Mouse (Mus musculus) intestine, postnatal 0 days (tissue): ENCODE measurements around the gene Sprr1b. TPM values are rescaled to one million over a fixed set of nuclear protein-coding genes. Genes with fewer than 3 reads are reported as not detected.
"Not testable (repeated sequence)": the region's sequence is repeated elsewhere in the genome, so short reads cannot be mapped to it uniquely, and the experiment has no call there.

Experiments used
- ATAC-seq: fragments of 200-750 bp; cut with Nextera tagmentation; 2 replicates; pipeline ENCODE4 v1.8.0; 2017; ENCODE audit warnings: mild to moderate bottlenecking, moderate TSS enrichment, moderate library complexity
- H3K27ac ChIP-seq: fragments of 300-500 bp; sonication (generic); 2 replicates; pipeline ENCODE4 v1.5.1; 2014; ENCODE audit warnings: mild to moderate bottlenecking, low read depth, low read length, moderate library complexity
- H3K27me3 ChIP-seq: fragments of 300-500 bp; sonication (generic); replicated peaks from 2 replicates; pipeline ENCODE4 v1.6.1; 2014; ENCODE audit warnings: low read length, mixed read lengths; ENCODE audit not compliant: control insufficient read depth, insufficient read depth
- H3K36me3 ChIP-seq: fragments of 300-500 bp; sonication (generic); 2 replicates; pipeline ENCODE4 v1.6.1; 2014; ENCODE audit warnings: mild to moderate bottlenecking, moderate library complexity; ENCODE audit not compliant: control insufficient read depth, insufficient read depth
- H3K4me1 ChIP-seq: fragments of 300-500 bp; sonication (generic); replicated peaks from 2 replicates; pipeline ENCODE4 v1.6.1; 2014; ENCODE audit warnings: antibody characterized with exemption, low read length, mixed read lengths; ENCODE audit not compliant: control insufficient read depth, insufficient read depth
- H3K4me2 ChIP-seq: fragments of 300-500 bp; sonication (generic); replicated peaks from 2 replicates; pipeline ENCODE4 v1.6.1; 2014; ENCODE audit warnings: low read depth, mild to moderate bottlenecking, moderate library complexity
- H3K4me3 ChIP-seq: fragments of 300-500 bp; sonication (generic); 2 replicates; pipeline ENCODE4 v1.5.1; 2014; ENCODE audit warnings: low read depth, low read length
- H3K9ac ChIP-seq: fragments of 300-500 bp; sonication (generic); 2 replicates; pipeline ENCODE4 v1.6.1; 2014; ENCODE audit warnings: mild to moderate bottlenecking, low read depth, low read length
- H3K9me3 ChIP-seq: fragments of 300-500 bp; sonication (generic); 2 replicates; pipeline ENCODE4 v1.6.1; 2016; ENCODE audit warnings: mixed run types; ENCODE audit not compliant: control insufficient read depth
- CTCF ChIP-seq: sonication (generic); IDR thresholded peaks from 2 replicates; pipeline ENCODE4 v1.5.1; 2016; ENCODE audit warnings: low read depth, mild to moderate bottlenecking, control low read depth, antibody characterized with exemption, moderate library complexity
- WGBS: fragments of 180-500 bp; shearing (Covaris S2); extraction: QIAGEN DNeasy Blood & Tissue Kit; methylation state at CpG from one replicate; pipeline ENCODE4 v1.1.7; 2014; 5-methylcytosine and 5-hydroxymethylcytosine counted together
- polyA plus RNA-seq: library from polyadenylated mRNA; unstranded; fragments of >200 nt; fragmentation: Nextera tagmentation; extraction: Ambion mirVana; gene quantifications from 2 replicates; pipeline ENCODE4 v1.2.1, GENCODE M21; 2015

Gene Sprr1b
- polyA plus RNA-seq = not detected in 2 replicates

- Histone ChIP-seq H3K27me3 (no peaks in the 10 kb centered on the region), H3K27ac (no peak within 1 kb of the TSS), H3K36me3 (no peaks in the 10 kb centered on the region), H3K4me1 (no peaks in the 10 kb centered on the region), H3K9me3 (no peaks in the 10 kb centered on the region), H3K9ac (no peak within 1 kb of the TSS), H3K4me3 (no peak within 1 kb of the TSS), H3K4me2 (no peak within 1 kb of the TSS)
- ATAC-seq = no peak
- 90% methylated on average over 3 of the region's 3 CpGs for WGBS
- no peak for TF ChIP-seq CTCF
Observed at GRCm38 (mm10) chr3:92438689-92439088, at the start of gene Sprr1b. Sprr1b (minus strand) TSS chr3:92438789.

GRCm38 (mm10) chr3:92486307-92486706, 47.7 kb upstream of the Sprr1b start:
- 19% methylated on average over 1 of the region's 1 CpGs for WGBS
- Histone ChIP-seq H3K9ac (no peak overlapping the region), H3K27me3 (no peaks in the 10 kb centered on the region), H3K27ac (no peak overlapping the region), H3K4me2 (no peak overlapping the region), H3K36me3 (no peaks in the 10 kb centered on the region), H3K4me3 (no peak overlapping the region), H3K4me1 (no peaks in the 10 kb centered on the region), H3K9me3 (no peaks in the 10 kb centered on the region)
- ATAC-seq = no peak
- no peak for TF ChIP-seq CTCF

- Histone ChIP-seq H3K4me2 (no peak within 1 kb of the TSS), H3K4me1 (no peaks in the 10 kb centered on the region), H3K27ac (no peak within 1 kb of the TSS), H3K36me3 (no peaks in the 10 kb centered on the region), H3K4me3 (no peak within 1 kb of the TSS), H3K9me3 (no peaks in the 10 kb centered on the region), H3K27me3 (no peaks in the 10 kb centered on the region), H3K9ac (no peak within 1 kb of the TSS)
- ATAC-seq = peak; percentile 77
- TF ChIP-seq CTCF = no peak
Observed at GRCm38 (mm10) chr3:92485863-92486262, 47.3 kb upstream of the Sprr1b start, which contains the start of gene Sprr1a. Sprr1a (minus strand) TSS chr3:92485895.

- not testable (repeated sequence) for H3K27ac ChIP-seq, H3K36me3 ChIP-seq, H3K4me1 ChIP-seq, H3K4me3 ChIP-seq, H3K9ac ChIP-seq, H3K27me3 ChIP-seq, ATAC-seq, H3K9me3 ChIP-seq, H3K4me2 ChIP-seq
- TF ChIP-seq CTCF = peak; percentile 61
Observed at GRCm38 (mm10) chr3:92481249-92481648, 42.7 kb upstream of the Sprr1b start.

GRCm38 (mm10) chr3:92470111-92470510, 31.5 kb upstream of the Sprr1b start:
- Histone ChIP-seq H3K27me3 (no peaks in the 10 kb centered on the region), H3K4me2 (no peak overlapping the region), H3K9me3 (no peaks in the 10 kb centered on the region), H3K27ac (no peak overlapping the region), H3K4me1 (no peaks in the 10 kb centered on the region), H3K9ac (no peak overlapping the region), H3K4me3 (no peak overlapping the region), H3K36me3 (no peaks in the 10 kb centered on the region)
- TF ChIP-seq CTCF = no peak
- 72% methylated on average over 2 of the region's 2 CpGs for WGBS
- no peak for ATAC-seq

GRCm38 (mm10) chr3:92467424-92467823, 28.8 kb upstream of the Sprr1b start:
- H3K9me3 ChIP-seq = no peaks in the 10 kb centered on the region
- no peak overlapping the region for H3K9ac ChIP-seq
- TF ChIP-seq CTCF = no peak
- H3K4me3 ChIP-seq = no peak overlapping the region
- H3K27me3 ChIP-seq = no peaks in the 10 kb centered on the region
- no peak overlapping the region for H3K27ac ChIP-seq
- no peak for ATAC-seq
- no peaks in the 10 kb centered on the region for H3K4me1 ChIP-seq
- H3K36me3 ChIP-seq = no peaks in the 10 kb centered on the region
- no peak overlapping the region for H3K4me2 ChIP-seq

GRCm38 (mm10) chr3:92466576-92466975, 28.0 kb upstream of the Sprr1b start:
- no peak overlapping the region for H3K4me2 ChIP-seq
- WGBS = 80% methylated on average over 1 of the region's 1 CpGs
- ATAC-seq = no peak
- no peak overlapping the region for H3K4me3 ChIP-seq
- no peaks in the 10 kb centered on the region for H3K36me3 ChIP-seq
- H3K27me3 ChIP-seq = no peaks in the 10 kb centered on the region
- H3K4me1 ChIP-seq = no peaks in the 10 kb centered on the region
- no peak for TF ChIP-seq CTCF
- no peak overlapping the region for H3K27ac ChIP-seq
- no peaks in the 10 kb centered on the region for H3K9me3 ChIP-seq
- no peak overlapping the region for H3K9ac ChIP-seq
